Mouse (Mus musculus): ENCODE measurements around the gene Ccna1.

Ccna1 gene

DNA sequence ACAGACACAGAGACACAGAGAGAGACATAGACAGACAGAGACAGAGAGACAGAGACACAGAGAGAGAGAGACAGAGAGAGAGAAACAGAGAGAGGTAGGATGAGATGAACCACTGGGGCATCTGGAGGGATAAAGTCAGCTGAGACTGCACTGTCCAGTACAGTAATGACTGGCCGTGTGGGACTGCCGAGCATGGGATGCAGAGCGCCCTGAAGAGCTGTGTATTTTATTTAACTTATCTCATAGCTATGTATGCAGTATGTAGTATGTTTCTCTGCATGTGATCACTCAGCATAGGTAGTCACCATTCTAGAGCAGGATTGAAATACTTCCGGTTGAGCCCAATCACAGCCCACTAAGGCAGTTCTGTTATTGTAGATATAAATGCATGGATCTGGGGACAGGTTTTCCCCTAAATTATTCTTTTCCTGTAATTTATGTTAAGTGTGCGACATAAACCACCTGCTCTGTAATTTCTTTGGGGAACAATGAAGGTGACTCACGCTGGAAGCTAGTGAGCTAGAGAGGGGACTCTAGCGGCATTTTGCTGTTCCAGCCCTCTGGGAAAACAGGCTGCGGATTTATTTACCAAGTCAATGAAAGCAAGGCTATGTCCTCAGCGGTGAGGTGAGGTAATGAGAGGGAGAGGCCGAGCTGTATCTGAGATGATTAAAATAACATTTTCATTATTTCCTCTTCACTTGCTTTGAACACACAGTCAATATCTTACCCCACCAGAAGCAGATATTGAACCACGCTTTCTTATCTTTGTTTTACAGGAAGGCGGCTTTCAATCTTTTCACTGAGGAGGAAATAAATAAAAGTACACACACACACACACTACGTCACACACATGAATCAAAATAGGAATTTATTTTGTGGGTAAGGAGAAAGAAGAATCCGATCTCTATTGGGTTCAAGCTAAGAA lies 10.7 kb upstream of the Ccna1 start:
- DNase-seq (ENCODE audit: inconsistent ontology term), result no peak

DNA sequence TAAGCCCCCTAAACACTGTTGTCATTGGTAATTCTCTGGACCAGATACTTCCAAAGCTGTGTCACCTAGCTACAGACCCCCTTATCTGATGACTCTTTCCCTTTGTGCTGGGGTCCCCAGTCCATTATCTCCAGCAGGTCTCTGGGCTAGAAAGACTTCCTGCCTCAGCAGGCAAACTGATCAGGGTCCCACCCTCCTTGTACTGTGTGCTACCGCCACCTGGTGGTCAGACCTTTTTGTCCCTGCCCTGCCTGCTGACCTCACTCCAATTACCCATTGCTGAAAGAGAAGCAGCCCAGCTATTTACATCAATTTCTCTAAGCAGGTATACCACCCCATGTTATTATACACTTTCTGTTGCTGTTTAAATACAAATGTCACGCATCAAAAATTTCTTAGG lies 9.1 kb upstream of the Ccna1 start:
- DNase-seq (ENCODE audit: inconsistent ontology term), result peak; percentile 56

DNA sequence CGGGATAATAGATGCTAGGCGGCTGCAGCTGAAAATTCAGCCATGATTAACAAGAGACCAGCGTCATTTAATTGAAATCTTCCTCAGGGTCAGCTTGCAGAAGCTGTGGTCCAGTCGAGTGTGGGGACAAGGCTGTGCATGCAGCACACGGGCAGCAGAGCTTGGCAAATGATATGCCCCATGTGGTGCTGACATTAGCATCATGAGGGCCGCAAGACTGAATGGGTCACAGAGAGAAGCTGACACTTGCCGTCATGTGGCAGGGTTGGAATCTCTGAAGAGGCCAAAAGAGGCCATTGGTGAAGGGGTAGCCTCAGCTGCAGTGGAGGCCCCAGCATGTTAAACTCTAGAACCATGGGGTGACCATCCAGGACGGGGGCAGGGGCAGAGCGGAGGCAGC lies 7.4 kb upstream of the Ccna1 start:
- no peak for DNase-seq (ENCODE audit: inconsistent ontology term)

DNA sequence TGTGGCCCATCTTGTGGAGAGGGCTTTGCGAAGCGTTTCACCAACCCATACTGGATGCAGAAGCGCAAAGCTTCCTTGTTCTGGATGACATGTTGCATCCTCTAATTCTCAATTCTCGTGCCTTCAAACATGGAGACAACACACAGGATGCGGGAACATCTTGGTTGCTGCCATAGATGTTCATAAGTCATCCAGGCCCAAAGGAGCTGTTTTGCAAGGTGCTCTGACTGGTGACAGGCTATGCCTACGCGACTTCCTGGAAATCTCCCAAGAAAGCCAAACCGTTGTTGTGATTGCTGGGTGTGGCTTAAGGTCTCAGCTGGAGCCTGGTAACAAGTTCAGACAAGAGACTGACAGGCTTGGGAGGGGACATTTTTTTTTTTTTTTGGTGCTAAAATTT lies 1.1 kb upstream of the Ccna1 start:
- no peak for DNase-seq (ENCODE audit: inconsistent ontology term)

DNA sequence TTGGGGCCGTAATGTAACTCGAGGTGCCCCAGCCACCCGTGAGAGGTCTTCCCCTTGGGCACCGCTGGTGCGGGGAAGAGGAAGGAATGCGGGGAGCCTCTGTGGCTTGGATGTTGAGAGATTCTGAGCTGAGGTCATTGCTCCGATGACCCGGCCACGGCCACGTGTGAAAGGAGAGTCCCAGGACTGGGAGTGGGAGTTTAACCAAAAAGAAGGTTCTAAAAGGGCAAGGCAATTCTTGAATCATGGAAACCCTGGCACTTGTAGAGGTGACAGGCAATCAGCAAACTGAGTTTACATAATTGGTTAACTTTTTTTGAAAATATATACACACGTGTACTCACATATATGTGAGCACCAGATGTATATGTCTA lies 433 bp upstream of the Ccna1 start:
- DNase-seq (ENCODE audit: inconsistent ontology term), result no peak

DNA sequence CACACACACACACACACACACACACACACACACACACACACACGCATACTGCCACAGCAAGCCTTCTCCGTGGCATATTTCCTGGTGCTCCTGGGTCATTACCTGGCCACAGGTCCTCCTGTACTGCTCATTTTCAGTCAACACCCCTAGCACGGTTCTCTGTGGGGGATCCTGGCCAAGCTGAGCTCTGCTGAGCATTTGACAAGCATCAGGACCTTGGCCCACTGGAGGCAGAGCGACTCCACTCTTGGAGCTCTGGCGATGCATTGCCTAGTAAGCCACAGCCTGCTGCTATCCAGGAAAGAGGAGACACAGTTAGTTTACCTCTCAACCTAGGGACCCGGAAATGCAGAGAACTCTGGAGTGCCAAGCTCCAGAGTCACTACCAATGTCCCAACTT lies 1.1 kb downstream of the Ccna1 start:
- DNase-seq (ENCODE audit: inconsistent ontology term), result no peak

DNA sequence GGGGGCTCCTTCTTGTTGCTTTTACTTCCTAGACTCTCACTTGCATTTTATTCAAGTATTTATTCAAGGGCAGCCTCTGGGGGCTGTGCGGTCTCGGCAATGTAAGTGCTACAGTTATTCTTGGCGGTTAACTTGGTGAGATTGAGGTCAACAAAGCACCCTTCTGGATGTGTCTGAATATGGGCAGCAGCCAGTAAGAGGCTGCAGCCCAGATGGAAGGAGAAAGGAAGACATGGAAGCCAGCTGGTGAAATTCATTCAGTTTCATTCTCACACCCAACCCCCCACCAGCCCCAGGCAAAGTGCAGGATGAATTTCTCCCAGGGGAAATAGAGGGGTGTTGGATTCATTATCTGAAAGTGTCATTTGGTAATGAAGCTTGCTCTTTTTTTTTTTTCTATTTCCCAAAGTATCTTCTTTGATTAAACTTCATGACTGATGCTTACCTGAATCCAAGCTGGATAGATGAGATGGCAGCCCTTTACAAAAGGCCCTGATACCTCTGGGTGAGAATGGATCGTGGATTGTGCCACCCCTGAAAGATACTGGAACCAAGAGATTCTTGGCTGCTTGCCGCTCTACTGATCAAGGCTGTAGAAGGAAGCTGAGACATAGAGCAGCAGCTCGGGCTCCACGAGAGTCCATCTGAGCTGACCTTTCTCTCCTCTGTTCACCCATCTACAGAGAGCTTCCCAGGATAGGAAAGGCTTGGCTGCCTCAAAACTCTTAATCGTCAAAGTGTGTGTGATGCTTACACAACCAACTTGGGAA lies 10.5 kb downstream of the Ccna1 start:
- no peak for DNase-seq (ENCODE audit: inconsistent ontology term)

DNA sequence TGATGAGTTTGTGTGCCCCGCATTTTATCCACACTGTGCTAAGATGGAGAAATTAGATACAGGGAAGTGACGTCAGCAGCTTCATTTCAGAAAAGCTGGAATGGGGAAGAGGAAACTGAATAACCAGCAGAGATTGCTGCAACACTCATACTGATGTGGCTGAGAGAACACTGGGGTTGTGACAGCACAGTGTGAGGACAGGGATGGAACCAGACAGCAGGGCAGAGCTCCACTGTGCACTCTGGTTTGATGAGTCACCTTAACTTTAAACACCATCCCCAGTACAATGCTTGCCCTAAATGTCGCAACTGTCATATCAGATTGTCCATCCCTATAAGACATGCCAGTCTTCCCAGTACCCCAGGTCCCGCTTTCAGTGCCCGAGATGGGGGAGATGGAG lies 17.7 kb downstream of the Ccna1 start:
- no peak for DNase-seq (ENCODE audit: inconsistent ontology term)

DNA sequence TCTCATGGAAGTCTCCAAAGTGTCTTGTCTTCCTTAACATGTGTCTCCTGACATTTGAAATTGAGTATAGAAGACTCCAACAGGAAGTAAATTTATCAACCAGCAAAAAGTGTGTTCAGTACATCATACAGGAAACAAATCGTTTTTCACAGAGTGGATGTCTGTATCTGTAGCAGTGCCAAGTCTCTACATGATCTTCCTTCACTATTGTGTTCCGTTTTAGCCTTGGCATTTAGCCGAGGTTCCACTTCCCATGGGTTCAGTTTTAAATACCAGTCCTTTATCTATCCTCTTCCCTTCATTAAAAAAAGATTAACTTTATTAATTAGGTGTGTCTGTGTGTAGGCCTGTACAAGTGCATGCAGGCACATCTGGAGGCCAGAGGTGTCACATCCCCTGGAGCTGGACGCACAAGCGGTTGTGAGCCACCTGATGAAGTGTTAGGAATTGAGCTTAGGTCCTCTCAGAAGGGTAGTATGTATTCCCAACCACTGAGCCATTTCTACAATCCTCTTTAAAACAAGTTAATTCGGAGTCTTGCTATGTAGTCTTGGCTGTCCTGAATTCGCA lies 27.9 kb downstream of the Ccna1 start:
- no peak for DNase-seq (ENCODE audit: inconsistent ontology term)

DNA sequence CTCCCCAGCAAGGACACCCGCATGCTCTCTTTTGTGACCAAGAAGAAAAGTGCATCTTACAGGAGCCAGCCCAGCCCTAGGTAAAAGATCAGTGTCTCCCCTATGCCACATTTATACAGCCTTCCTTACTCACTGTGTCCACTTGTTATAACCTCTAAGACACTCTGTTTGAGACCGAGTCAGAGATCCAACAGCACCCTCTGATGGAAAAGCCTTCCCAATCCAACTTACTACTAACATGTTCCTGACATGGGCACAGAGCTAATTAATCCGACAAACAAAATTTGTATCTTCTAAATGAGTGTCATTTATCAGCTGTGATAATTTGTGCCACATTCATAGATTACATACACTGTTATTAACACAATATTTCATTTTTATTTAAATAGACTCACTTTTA lies 29.8 kb downstream of the Ccna1 start:
- no peak for DNase-seq (ENCODE audit: inconsistent ontology term)

DNA sequence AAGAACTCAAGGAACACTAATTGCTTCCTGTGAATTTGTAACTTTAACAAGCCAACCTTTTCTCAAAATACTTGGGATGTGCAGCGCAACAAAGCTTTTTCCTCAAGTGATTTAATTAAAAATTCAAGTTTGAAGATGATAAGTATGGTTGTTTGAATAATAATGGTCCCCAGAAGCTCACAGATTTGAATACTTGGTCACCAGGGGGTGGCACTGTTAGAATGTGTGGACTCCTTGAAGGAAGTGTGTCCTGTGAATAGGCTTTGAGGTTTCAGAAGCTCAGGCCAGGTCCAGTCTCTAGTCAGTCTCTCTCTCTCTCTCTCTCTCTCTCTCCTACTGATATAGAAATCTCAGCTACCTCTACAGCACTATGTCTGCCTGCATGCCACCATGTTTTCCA lies 32.0 kb downstream of the Ccna1 start:
- DNase-seq (ENCODE audit: inconsistent ontology term), result no peak

DNA sequence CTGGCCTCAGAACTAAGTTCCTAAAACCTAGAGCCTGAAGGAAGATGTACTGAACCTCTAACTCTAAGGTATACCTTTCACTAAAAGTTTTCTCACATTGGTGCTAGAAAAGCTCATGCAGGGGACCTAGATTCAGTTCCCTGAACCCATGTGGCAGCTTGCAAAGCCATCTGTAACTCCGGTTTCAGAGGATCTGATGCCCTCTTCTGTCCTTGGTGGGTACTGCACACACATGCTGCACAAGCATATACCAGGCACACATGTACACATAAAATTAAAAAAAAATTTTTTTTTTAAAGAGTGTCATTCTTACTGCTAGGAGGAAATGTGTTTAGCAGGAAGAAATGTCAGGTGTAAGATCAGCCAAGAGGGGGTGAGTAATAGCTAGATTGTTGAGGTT lies 33.1 kb downstream of the Ccna1 start:
- no peak for DNase-seq (ENCODE audit: inconsistent ontology term)

DNA sequence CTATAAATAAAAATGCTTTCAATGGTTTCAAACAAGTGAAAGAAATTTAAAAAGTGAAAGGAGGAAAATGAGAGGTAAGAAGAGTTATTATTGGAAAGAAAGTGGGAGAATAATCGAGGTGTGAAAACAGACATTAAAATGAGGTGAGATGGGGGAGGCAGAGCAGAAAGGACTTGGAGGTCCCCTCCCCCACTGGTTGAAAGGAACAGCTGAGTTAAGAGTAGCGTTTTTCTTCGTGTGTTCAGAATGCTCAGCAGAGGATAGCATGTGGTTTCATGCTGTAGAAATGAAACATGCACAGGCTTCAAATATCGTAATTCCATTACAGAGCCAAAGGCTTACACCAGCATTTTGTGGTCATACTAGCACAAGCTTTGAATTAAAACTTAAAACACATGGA lies 42.8 kb downstream of the Ccna1 start:
- DNase-seq (ENCODE audit: inconsistent ontology term), result no peak

DNA sequence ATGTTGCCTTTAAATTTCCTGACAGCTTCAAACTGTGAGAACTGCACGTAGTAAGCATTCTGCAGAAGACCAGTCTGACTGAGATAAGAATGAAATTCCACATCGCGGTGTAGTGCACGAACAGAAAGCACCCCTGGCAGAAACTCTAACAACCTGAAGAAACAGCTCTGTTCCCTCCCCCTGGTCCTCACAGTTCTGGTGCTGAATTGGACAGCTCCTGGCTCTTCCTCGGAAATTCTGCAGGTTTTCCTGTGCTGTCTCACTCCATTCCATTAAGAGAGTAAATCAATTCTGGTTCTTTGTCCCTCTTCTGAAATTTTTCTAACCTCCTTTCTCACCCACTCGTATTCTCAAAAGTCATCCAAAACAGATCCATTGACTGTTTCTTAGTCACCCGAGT lies 43.6 kb downstream of the Ccna1 start:
- no peak for DNase-seq (ENCODE audit: inconsistent ontology term)

DNA sequence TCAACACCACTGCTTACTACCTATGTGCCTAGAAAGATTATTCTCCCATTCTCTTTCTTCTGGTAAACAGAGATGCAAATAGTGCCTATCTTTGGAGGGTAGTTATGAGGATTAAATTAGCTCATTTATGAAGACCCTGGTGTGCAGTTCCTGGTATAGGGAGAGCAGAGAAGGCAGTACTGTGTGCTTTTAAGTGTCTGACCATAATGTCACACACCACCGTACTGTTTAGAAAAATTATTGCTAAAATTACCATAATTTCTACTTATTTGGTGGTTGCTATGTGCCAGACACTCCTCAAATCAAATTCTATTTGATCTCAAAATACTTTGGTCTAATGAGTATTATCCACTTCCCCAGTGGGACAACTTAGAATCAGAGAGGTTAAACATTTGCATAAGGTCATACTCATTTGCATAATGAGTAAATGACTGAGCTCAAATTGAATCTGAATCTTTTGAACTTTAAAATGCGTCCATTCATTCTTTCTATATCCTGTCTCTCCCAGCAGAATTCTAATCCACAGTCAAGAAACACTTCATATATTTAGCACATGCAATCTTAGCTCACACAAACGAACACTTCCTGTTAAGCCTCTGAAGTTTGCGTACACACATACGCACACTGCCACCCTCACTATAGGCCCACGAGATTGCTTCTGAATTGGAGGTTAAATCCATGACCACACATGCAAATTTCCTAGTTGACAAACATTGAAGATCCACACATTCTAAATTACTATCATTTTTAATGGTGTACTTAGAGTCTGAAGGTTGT lies 46.1 kb downstream of the Ccna1 start:
- no peak for DNase-seq (ENCODE audit: inconsistent ontology term)

DNA sequence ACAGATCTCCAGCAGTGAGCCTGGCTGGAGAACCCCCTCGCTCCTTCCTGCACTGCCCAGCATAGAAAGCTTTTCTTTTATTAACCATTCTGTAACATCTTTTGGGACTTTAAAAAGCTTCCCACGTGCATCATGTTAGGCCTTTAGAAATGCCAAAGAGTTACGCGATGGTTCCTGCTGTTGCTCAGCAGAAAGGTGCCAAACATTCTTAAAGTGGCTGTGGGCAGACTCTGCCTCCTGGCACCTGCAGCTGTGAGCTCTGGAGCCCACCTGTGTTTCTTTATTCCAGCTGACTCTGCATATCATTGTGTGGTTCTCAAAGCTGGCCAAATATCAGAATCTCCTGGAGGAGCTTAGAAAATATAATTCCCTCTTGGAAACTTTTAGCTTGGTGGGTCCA lies 51.3 kb downstream of the Ccna1 start:
- DNase-seq (ENCODE audit: inconsistent ontology term), result no peak

DNA sequence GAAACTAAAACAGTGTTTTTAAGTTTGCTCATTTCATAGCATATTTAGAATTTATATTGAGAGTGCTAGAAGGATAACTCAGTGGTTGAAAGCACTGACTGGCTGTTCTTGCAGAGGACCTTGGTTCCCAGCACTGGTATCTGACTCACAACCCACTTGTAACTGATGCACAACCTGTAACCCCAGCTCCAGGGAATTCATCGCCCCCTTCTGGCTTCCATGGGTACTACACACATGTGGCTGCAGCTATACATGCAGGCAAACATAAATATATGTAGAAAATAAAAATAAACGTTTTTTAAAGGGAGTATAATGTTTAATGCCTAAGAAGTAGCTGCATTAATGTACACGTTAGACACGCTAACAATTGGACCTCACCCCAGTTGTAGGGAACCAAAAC lies 53.6 kb downstream of the Ccna1 start:
- DNase-seq (ENCODE audit: inconsistent ontology term), result no peak

All from Muller cell, postnatal 12 days (primary cell).